Comparison of ENCODE assay signal across 8 mouse cellular contexts in the genomic region with DNA sequence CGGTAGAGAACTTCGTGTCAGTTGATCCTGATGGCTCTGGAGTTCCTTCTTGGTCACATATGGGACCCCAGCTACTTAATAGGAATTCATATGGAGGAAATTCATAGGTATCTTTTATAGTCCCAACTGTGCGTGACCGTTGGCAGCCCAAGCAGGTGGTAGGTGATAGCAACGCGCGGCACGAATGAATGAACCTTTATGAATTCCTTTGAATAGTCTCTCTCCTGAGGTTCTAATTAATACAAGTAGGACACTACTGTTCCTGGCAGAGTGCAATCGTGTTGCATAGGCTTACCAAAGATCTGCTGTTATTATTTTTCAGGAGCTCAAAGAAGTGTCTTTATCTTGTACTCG. TPM values are rescaled to one million over a fixed set of nuclear protein-coding genes. Genes with fewer than 3 reads are reported as not detected.
DNase-seq lines count a peak whose midpoint lies in the region; ATAC-seq and TF ChIP-seq lines count a peak whose summit lies in the region.

No protein-coding gene starts in this region.

- TF ChIP-seq CTCF in spleen, adult 2 months (IDR thresholded peaks at IDR 0.05; ENCODE audit: extremely low read depth, insufficient read depth, insufficient read length, insufficient replicate concordance): no peak
- TF ChIP-seq CTCF in stomach, postnatal 0 days (IDR thresholded peaks at IDR 0.05; ENCODE audit: low read depth): no peak

- H3K4me1 ChIP-seq in spleen, adult 2 months (ENCODE audit: control insufficient read depth, insufficient read depth, insufficient read length): peaks cover 4% of the 10 kb centered on the region; the same call in 1 of the 2 replicates
- peaks cover 19% of the 10 kb centered on the region for H3K4me1 ChIP-seq in liver, embryonic 11.5 days (replicated peaks; ENCODE audit: control insufficient read depth, insufficient read depth, low read length)
- 0 out of 2 replicates have a peak, but pooled peaks cover 2% of the 10 kb centered on the region for H3K4me1 ChIP-seq in stomach, postnatal 0 days (replicated peaks; ENCODE audit: control insufficient read depth, insufficient read depth)

- H3K9ac ChIP-seq in liver, embryonic 11.5 days (ENCODE audit: low read depth, low read length): peak overlapping the region; percentile 79
- H3K9ac ChIP-seq in stomach, postnatal 0 days (ENCODE audit: low read length): peak overlapping the region; percentile 80

- H3K27ac ChIP-seq in spleen, adult 2 months (ENCODE audit: insufficient read depth, low read length): no peak overlapping the region; the same call in 1 of the 2 replicates
- H3K27ac ChIP-seq in liver, embryonic 11.5 days (ENCODE audit: low read depth, low read length): peak overlapping the region; percentile 74
- peak overlapping the region; percentile 70 for H3K27ac ChIP-seq in stomach, postnatal 0 days (replicated peaks)

- peak overlapping the region; percentile 96 for H3K4me3 ChIP-seq in spleen, adult 2 months (ENCODE audit: extremely low read depth, insufficient read depth, insufficient read length)
- H3K4me3 ChIP-seq in liver, embryonic 11.5 days (ENCODE audit: low read depth, low read length): peak overlapping the region; percentile 78
- H3K4me3 ChIP-seq in stomach, postnatal 0 days (ENCODE audit: low read depth, low read length): peak overlapping the region; percentile 69

- no peak for TF ChIP-seq POLR2A in spleen, adult 2 months (IDR thresholded peaks at IDR 0.05; ENCODE audit: low read depth, low read length)

- H3K27me3 ChIP-seq in spleen, adult 2 months (ENCODE audit: control insufficient read depth, insufficient read depth, low read length): no peaks in the 10 kb centered on the region
- no peaks in the 10 kb centered on the region for H3K27me3 ChIP-seq in liver, embryonic 11.5 days (replicated peaks; ENCODE audit: control insufficient read depth, insufficient read depth, low read length)
- no peaks in the 10 kb centered on the region for H3K27me3 ChIP-seq in stomach, postnatal 0 days (ENCODE audit: control insufficient read depth, insufficient read depth, low read length)

- ATAC-seq in cerebellum, adult (ENCODE audit: insufficient number of reproducible peaks, low FRiP score, low TSS enrichment): peak; percentile 38; the same call in 1 of the 2 replicates
- peak; percentile 24 for ATAC-seq in liver, embryonic 11.5 days (replicated peaks; ENCODE audit: low FRiP score)
- no peak for ATAC-seq in stomach, postnatal 0 days (ENCODE audit: low FRiP score, low TSS enrichment)

- no peak for TF ChIP-seq EP300 in stomach, postnatal 0 days (optimal IDR thresholded peaks at IDR 0.05)

- no peak for DNase-seq in cerebellum, postnatal 36 days
- no peak for DNase-seq in spleen, adult 2 months (ENCODE audit: low read depth in 1 of 2, low spot score in 2 of 2)
- DNase-seq in spleen, postnatal 4 days (ENCODE audit: low spot score in 2 of 2): no peak
- DNase-seq in liver, embryonic 11.5 days (ENCODE audit: low spot score): no peak
- DNase-seq in stomach, postnatal 0 days (ENCODE audit: low spot score): no peak
- DNase-seq in layer of hippocampus, postnatal 25 days (ENCODE audit: extremely low spot score in 1 of 2, low spot score in 1 of 2): no peak
- no peak for DNase-seq in urinary bladder, adult 18-20 months (ENCODE audit: low spot score in 2 of 2)

- H3K4me2 ChIP-seq in liver, embryonic 11.5 days: peak overlapping the region; percentile 87
- peak overlapping the region; percentile 73 for H3K4me2 ChIP-seq in stomach, postnatal 0 days (replicated peaks; ENCODE audit: low read depth)

- 10% methylated on average over 10 of the region's 10 CpGs for WGBS in spleen, adult 2 months
- WGBS in liver, embryonic 11.5 days: 14% methylated on average over 10 of the region's 10 CpGs
- 18% methylated on average over 10 of the region's 10 CpGs for WGBS in stomach, postnatal 0 days

- H3K36me3 ChIP-seq in spleen, adult 2 months (ENCODE audit: control insufficient read depth, insufficient read depth, low read length): peaks cover 11% of the 10 kb centered on the region
- peaks cover 5% of the 10 kb centered on the region; the same call in 1 of the 2 replicates for H3K36me3 ChIP-seq in liver, embryonic 11.5 days (ENCODE audit: control insufficient read depth, insufficient read depth, low read length)
- no peaks in the 10 kb centered on the region; the same call in 1 of the 2 replicates for H3K36me3 ChIP-seq in stomach, postnatal 0 days (ENCODE audit: control insufficient read depth, insufficient read depth, low read length)

- no peaks in the 10 kb centered on the region for H3K9me3 ChIP-seq in liver, embryonic 11.5 days (ENCODE audit: control insufficient read depth, low read length)
- no peaks in the 10 kb centered on the region for H3K9me3 ChIP-seq in stomach, postnatal 0 days (ENCODE audit: control insufficient read depth, low read length)

RNA-seq across cellular contexts. Expression of a gene that starts 0.6 kb away (rescaled TPM):
- 3.8 and 4.7 TPM in 2 replicates for polyA plus RNA-seq in spleen, adult 2 months (2012; rRNA removed)
- polyA plus RNA-seq in liver, embryonic 11.5 days (2014; fragmentation: Nextera tagmentation; extraction: Ambion mirVana): 34.1 and 36.0 TPM in 2 replicates
- 23.6 and 24.5 TPM in 2 replicates for polyA plus RNA-seq in stomach, postnatal 0 days (2015; fragmentation: Nextera tagmentation; extraction: Ambion mirVana)
- 10 to 100 TPM; 40.3 to 47.3 TPM for total RNA-seq in layer of hippocampus, postnatal 25 days (2021)

RNA-seq across cellular contexts. Expression of a gene that starts 21.6 kb away (rescaled TPM):
- polyA plus RNA-seq in spleen, adult 2 months (2012; rRNA removed): 17.3 and 18.3 TPM in 2 replicates
- 199 and 208 TPM in 2 replicates for polyA plus RNA-seq in liver, embryonic 11.5 days (2014; fragmentation: Nextera tagmentation; extraction: Ambion mirVana)
- polyA plus RNA-seq in stomach, postnatal 0 days (2015; fragmentation: Nextera tagmentation; extraction: Ambion mirVana): 54.9 and 60.1 TPM in 2 replicates
- total RNA-seq in layer of hippocampus, postnatal 25 days (2021): 100 to 1,000 TPM in 1 of 2 experiments, 10 to 100 TPM in 1; 88.6 to 103 TPM

RNA-seq across cellular contexts. Expression of a gene that starts 49.3 kb away (rescaled TPM):
- polyA plus RNA-seq in spleen, adult 2 months (2012; rRNA removed): 0.52 and 0.94 TPM in 2 replicates
- polyA plus RNA-seq in liver, embryonic 11.5 days (2014; fragmentation: Nextera tagmentation; extraction: Ambion mirVana): 3.6 and 4.2 TPM in 2 replicates
- 2.2 and 2.8 TPM in 2 replicates for polyA plus RNA-seq in stomach, postnatal 0 days (2015; fragmentation: Nextera tagmentation; extraction: Ambion mirVana)
- total RNA-seq in layer of hippocampus, postnatal 25 days (2021): 10 to 100 TPM; 14.5 to 15.2 TPM

RNA-seq across cellular contexts. Expression of a gene that starts 56.2 kb away (rescaled TPM):
- 1.3 and 2.4 TPM in 2 replicates for polyA plus RNA-seq in spleen, adult 2 months (2012; rRNA removed)
- polyA plus RNA-seq in liver, embryonic 11.5 days (2014; fragmentation: Nextera tagmentation; extraction: Ambion mirVana): 1.2 and 1.4 TPM in 2 replicates
- 0.71 and 0.81 TPM in 2 replicates for polyA plus RNA-seq in stomach, postnatal 0 days (2015; fragmentation: Nextera tagmentation; extraction: Ambion mirVana)
- total RNA-seq in layer of hippocampus, postnatal 25 days (2021): 10 to 100 TPM; 16.8 to 17.4 TPM
